Mouse (Mus musculus): ENCODE measurements at regions not wholly inside any gene's neighbourhood (a gene's known extent, or its start where the extent isn't known, plus 50 kb on each side); places are given as distances from the start of the nearest gene placed in this dataset.

- TF ChIP-seq CTCF (IDR thresholded peaks at IDR 0.05; ENCODE audit: low read depth, low read length) = no peak
- no peak for TF ChIP-seq TAL1 (conservative IDR thresholded peaks at IDR 0.05; ENCODE audit: low read depth, low read length)
- TF ChIP-seq POLR2AphosphoS5 (IDR thresholded peaks at IDR 0.05; ENCODE audit: insufficient replicate concordance, low read depth, low read length) = no peak
These were observed 190.0 kb upstream of the Tshz3 start for GRCm38 (mm10) chr7:36507895-36508431.

All from G1E (cell line).